Comparison of ENCODE assay signal across 16 mouse cellular contexts in genomic region chr9:47759807-47760206, GRCm38 (mm10).
A peak's percentile ranks its signal among the peaks of the same experiment; 100 is the strongest.
DNase-seq lines count a peak whose midpoint lies in the region; ATAC-seq and TF ChIP-seq lines count a peak whose summit lies in the region.
"Had no signal": no experiment of that assay in that cellular context is flagged by ENCODE, and none has a peak within 500 bp of the region (broad histone marks: within the 10 kb centered on the region; RNA-seq: fewer than 3 reads in every experiment).

No protein-coding gene starts in this region.

- no peaks in the 10 kb centered on the region for H3K36me3 ChIP-seq in forebrain, embryonic 14.5 days (ENCODE audit: control insufficient read depth, insufficient read depth, low read length)
- H3K36me3 ChIP-seq in forebrain, embryonic 12.5 days (replicated peaks), result no peaks in the 10 kb centered on the region
- no peaks in the 10 kb centered on the region for H3K36me3 ChIP-seq in hindbrain, postnatal 0 days (ENCODE audit: insufficient read depth, low read length)
- H3K36me3 ChIP-seq in hindbrain, embryonic 10.5 days, result no peaks in the 10 kb centered on the region
- H3K36me3 ChIP-seq: midbrain, embryonic 12.5 days; neural tube, embryonic 12.5 days had no signal

- no peak overlapping the region for H3K27ac ChIP-seq in forebrain, embryonic 14.5 days (ENCODE audit: low read depth, low read length)
- H3K27ac ChIP-seq in forebrain, embryonic 12.5 days, result no peak overlapping the region
- H3K27ac ChIP-seq in hindbrain, postnatal 0 days, result peak overlapping the region; percentile 41; the same call in 1 of the 2 replicates
- no peak overlapping the region for H3K27ac ChIP-seq in hindbrain, embryonic 10.5 days
- H3K27ac ChIP-seq: midbrain, embryonic 12.5 days; neural tube, embryonic 12.5 days had no signal

- peaks cover 21% of the 10 kb centered on the region for H3K4me1 ChIP-seq in forebrain, embryonic 14.5 days (ENCODE audit: control insufficient read depth, insufficient read depth, low read length)
- peaks cover 40% of the 10 kb centered on the region for H3K4me1 ChIP-seq in forebrain, embryonic 12.5 days
- peaks cover 13% of the 10 kb centered on the region; the same call in 1 of the 2 replicates for H3K4me1 ChIP-seq in hindbrain, postnatal 0 days (ENCODE audit: insufficient read depth, low read length)
- H3K4me1 ChIP-seq in hindbrain, embryonic 10.5 days (replicated peaks), result peaks cover 53% of the 10 kb centered on the region

- 41% methylated on average over 7 of the region's 7 CpGs for WGBS in forebrain, embryonic 14.5 days
- WGBS in forebrain, embryonic 12.5 days, result 50% methylated on average over 7 of the region's 7 CpGs
- 43% methylated on average over 7 of the region's 7 CpGs for WGBS in hindbrain, postnatal 0 days
- 67% methylated on average over 7 of the region's 7 CpGs for WGBS in hindbrain, embryonic 10.5 days

- intact Hi-C loops in gastrocnemius, postnatal 14 days (cut with DNase I; ENCODE audit: low total_unique reads), result no loop called here

- H3K4me2 ChIP-seq in forebrain, embryonic 14.5 days (ENCODE audit: low read length), result no peak overlapping the region
- no peak overlapping the region for H3K4me2 ChIP-seq in forebrain, embryonic 12.5 days
- no peak overlapping the region for H3K4me2 ChIP-seq in hindbrain, postnatal 0 days (ENCODE audit: low read depth, low read length)
- H3K4me2 ChIP-seq: midbrain, embryonic 12.5 days; neural tube, embryonic 12.5 days had no signal

- H3K9ac ChIP-seq in forebrain, embryonic 14.5 days (ENCODE audit: low read length), result no peak overlapping the region
- no peak overlapping the region for H3K9ac ChIP-seq in forebrain, embryonic 12.5 days
- no peak overlapping the region for H3K9ac ChIP-seq in hindbrain, postnatal 0 days (replicated peaks; ENCODE audit: low read length)
- H3K9ac ChIP-seq: midbrain, embryonic 12.5 days; neural tube, embryonic 12.5 days had no signal

- no peak for TF ChIP-seq CTCF in hindbrain, postnatal 0 days (IDR thresholded peaks at IDR 0.05; ENCODE audit: low read depth)
- TF ChIP-seq CTCF in brain, embryonic 14.5 days (IDR thresholded peaks at IDR 0.05; ENCODE audit: borderline replicate concordance, extremely low read depth, insufficient read depth, insufficient read length), result no peak

- peak; percentile 55; the same call in 1 of the 2 replicates for ATAC-seq in forebrain, embryonic 14.5 days
- no peak for ATAC-seq in forebrain, embryonic 12.5 days (ENCODE audit: low FRiP score)
- peak; percentile 71; the same call in 1 of the 2 replicates for ATAC-seq in hindbrain, postnatal 0 days
- ATAC-seq: intestine, embryonic 16.5 days; lung, postnatal 0 days had no signal

- H3K27me3 ChIP-seq in forebrain, embryonic 14.5 days (replicated peaks; ENCODE audit: control insufficient read depth, insufficient read depth, low read length), result no peaks in the 10 kb centered on the region
- 0 out of 2 replicates have a peak, but pooled peaks cover 5% of the 10 kb centered on the region for H3K27me3 ChIP-seq in forebrain, embryonic 12.5 days
- no peaks in the 10 kb centered on the region for H3K27me3 ChIP-seq in hindbrain, postnatal 0 days (ENCODE audit: insufficient read depth, low read length)
- H3K27me3 ChIP-seq in hindbrain, embryonic 10.5 days (ENCODE audit: insufficient read depth, poor library complexity, severe bottlenecking), result no peaks in the 10 kb centered on the region
- H3K27me3 ChIP-seq: midbrain, embryonic 12.5 days; neural tube, embryonic 12.5 days had no signal

- no peak for DNase-seq in forebrain, embryonic 14.5 days (ENCODE audit: low spot score)
- peak; percentile 65 for DNase-seq in hindbrain, postnatal 0 days (ENCODE audit: low spot score)
- no peak for DNase-seq in hindbrain, embryonic 10.5 days (ENCODE audit: low spot score)
- peak; percentile 58 for DNase-seq in brain, embryonic 14.5 days (ENCODE audit: low read depth)
- DNase-seq in gastrocnemius, postnatal 14 days, result peak; percentile 16
- no peak for DNase-seq in B cell, adult 2 months
- no peak for DNase-seq in frontal cortex, adult 2 months (ENCODE audit: extremely low spot score in 1 of 2, low spot score in 1 of 2)
- DNase-seq: adrenal gland, postnatal 25 days; kidney, postnatal 10 days; layer of hippocampus, postnatal 36 days; liver had no signal

- TF ChIP-seq POLR2A in brain, embryonic 14.5 days (IDR thresholded peaks at IDR 0.05; ENCODE audit: borderline replicate concordance, extremely low read depth, insufficient read depth, insufficient read length, poor library complexity, severe bottlenecking), result no peak

- H3K9me3 ChIP-seq in forebrain, embryonic 14.5 days (replicated peaks; ENCODE audit: control insufficient read depth, low read length), result no peaks in the 10 kb centered on the region
- H3K9me3 ChIP-seq in forebrain, embryonic 12.5 days, result no peaks in the 10 kb centered on the region
- H3K9me3 ChIP-seq in hindbrain, postnatal 0 days (ENCODE audit: low read length), result no peaks in the 10 kb centered on the region
- no peaks in the 10 kb centered on the region for H3K9me3 ChIP-seq in hindbrain, embryonic 10.5 days
- H3K9me3 ChIP-seq: midbrain, embryonic 12.5 days; neural tube, embryonic 12.5 days had no signal

- no peak overlapping the region for H3K4me3 ChIP-seq in forebrain, embryonic 14.5 days (ENCODE audit: low read depth, low read length)
- H3K4me3 ChIP-seq in forebrain, embryonic 12.5 days (replicated peaks), result no peak overlapping the region
- H3K4me3 ChIP-seq in hindbrain, postnatal 0 days (ENCODE audit: low read length), result no peak overlapping the region
- H3K4me3 ChIP-seq in hindbrain, embryonic 10.5 days, result no peak overlapping the region
- H3K4me3 ChIP-seq: midbrain, embryonic 12.5 days; neural tube, embryonic 12.5 days had no signal

Comparison
In these comparisons a context has a peak if more than half of its experiments do, and no peak if none do; other contexts are left out.
1. DNase-seq: peak in hindbrain, postnatal 0 days (single experiment), brain, embryonic 14.5 days (single experiment) and gastrocnemius, postnatal 14 days (single experiment); none in forebrain, embryonic 14.5 days (single experiment), hindbrain, embryonic 10.5 days (single experiment), B cell, adult 2 months (0 of 2) and frontal cortex, adult 2 months (0 of 2).